Mouse (Mus musculus) thymus, adult 2 months (tissue): ENCODE data around the gene Piwil4. TPM values are rescaled to one million over a fixed set of nuclear protein-coding genes. Genes with fewer than 3 reads are reported as not detected.

Experiments
- DNase-seq: peaks from one replicate; pipeline ENCODE4 v3.0.0; 2021
- H3K27ac ChIP-seq: fragments of 200-500 bp; 2 replicates; pipeline ENCODE4 v1.5.1; 2012; ENCODE audit warnings: low read length, control low read depth; ENCODE audit not compliant: control insufficient read depth, insufficient read depth
- H3K27me3 ChIP-seq: fragments of 200-500 bp; 2 replicates; pipeline ENCODE4 v1.6.1; 2012; ENCODE audit warnings: mild to moderate bottlenecking, low read length, moderate library complexity, mixed read lengths; ENCODE audit not compliant: control insufficient read depth, insufficient read depth
- H3K36me3 ChIP-seq: fragments of 200-500 bp; 2 replicates; pipeline ENCODE4 v1.6.1; 2012; ENCODE audit warnings: mild to moderate bottlenecking, low read length, moderate library complexity; ENCODE audit not compliant: control insufficient read depth, insufficient read depth
- H3K4me1 ChIP-seq: fragments of 200-500 bp; replicated peaks from 2 replicates; pipeline ENCODE4 v1.6.1; 2012; ENCODE audit warnings: low read length; ENCODE audit not compliant: control insufficient read depth, insufficient read depth
- H3K4me3 ChIP-seq: fragments of 200-500 bp; 2 replicates; pipeline ENCODE4 v1.5.1; 2012; ENCODE audit warnings: mild to moderate bottlenecking, low read length, control low read depth, moderate library complexity; ENCODE audit not compliant: control insufficient read depth, insufficient read depth
- CTCF ChIP-seq: fragments of 200-500 bp; IDR thresholded peaks from 2 replicates; pipeline ENCODE4 v1.5.1; 2012; ENCODE audit warnings: mild to moderate bottlenecking, control low read depth, low read length, moderate library complexity, borderline replicate concordance; ENCODE audit not compliant: control insufficient read depth, poor library complexity, insufficient read depth; ENCODE audit errors: extremely low read depth
- POLR2A ChIP-seq: fragments of 200-500 bp; IDR thresholded peaks from 2 replicates; pipeline ENCODE4 v1.6.1; 2012; ENCODE audit warnings: mild to moderate bottlenecking, low read length, control low read depth, moderate library complexity; ENCODE audit not compliant: control insufficient read depth, poor library complexity, insufficient read depth; ENCODE audit errors: extremely low read depth
- WGBS: fragments of 180-500 bp; shearing (Covaris S2); methylation state at CpG from one replicate; pipeline ENCODE4 v1.1.7; 2018; 5-methylcytosine and 5-hydroxymethylcytosine counted together
- polyA plus RNA-seq: library from polyadenylated mRNA; depleted of rRNA; stranded (reverse); fragments of >200 nt; gene quantifications from 2 replicates; pipeline ENCODE4 v1.2.3, GENCODE M21; 2012

Gene Piwil4
- polyA plus RNA-seq, 1 experiment, result 1.0 TPM

DNA sequence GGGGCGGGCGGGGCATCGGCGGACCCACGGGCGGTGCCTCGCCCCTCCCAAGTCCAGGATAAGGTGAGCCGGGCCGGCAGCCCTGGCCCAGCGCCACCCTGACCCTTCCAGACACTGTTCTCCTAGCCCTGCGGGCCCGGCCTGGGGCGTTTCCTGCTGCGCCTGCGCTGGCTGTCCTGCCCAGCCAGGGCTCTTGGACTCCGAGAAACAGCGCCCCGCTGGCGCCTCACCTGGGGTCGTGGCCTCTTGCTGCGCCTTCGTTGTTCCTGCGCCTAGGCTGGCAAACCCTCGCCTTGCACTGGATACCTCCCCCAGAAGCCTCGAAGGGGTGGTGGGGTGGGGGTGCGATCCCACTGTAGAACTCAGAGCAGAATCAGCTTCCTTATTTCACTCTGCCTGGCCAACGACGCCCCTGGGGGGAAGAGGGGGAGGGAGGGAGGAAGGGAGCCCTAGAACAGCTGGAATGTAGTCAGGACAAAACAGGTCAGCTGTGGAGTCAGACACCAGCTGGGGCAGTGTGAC is 11.5 kb upstream of the Piwil4 start, which contains the start of gene Fut4:
TSS of gene Fut4 (minus strand) at position 393 of the 522 bp plus-strand sequence.
- Histone ChIP-seq H3K4me1 (peaks cover 15% of the 10 kb centered on the region), H3K36me3 (no peaks in the 10 kb centered on the region), H3K27me3 (no peaks in the 10 kb centered on the region; the same call in 1 of the 2 replicates), H3K4me3 (peak within 1 kb of the TSS; percentile 47), H3K27ac (no peak within 1 kb of the TSS)
- WGBS, result 1% methylated on average over 28 of the region's 28 CpGs
- TF ChIP-seq CTCF, result no peak
- TF ChIP-seq POLR2A, result no peak
- peak; percentile 48 for DNase-seq

DNA sequence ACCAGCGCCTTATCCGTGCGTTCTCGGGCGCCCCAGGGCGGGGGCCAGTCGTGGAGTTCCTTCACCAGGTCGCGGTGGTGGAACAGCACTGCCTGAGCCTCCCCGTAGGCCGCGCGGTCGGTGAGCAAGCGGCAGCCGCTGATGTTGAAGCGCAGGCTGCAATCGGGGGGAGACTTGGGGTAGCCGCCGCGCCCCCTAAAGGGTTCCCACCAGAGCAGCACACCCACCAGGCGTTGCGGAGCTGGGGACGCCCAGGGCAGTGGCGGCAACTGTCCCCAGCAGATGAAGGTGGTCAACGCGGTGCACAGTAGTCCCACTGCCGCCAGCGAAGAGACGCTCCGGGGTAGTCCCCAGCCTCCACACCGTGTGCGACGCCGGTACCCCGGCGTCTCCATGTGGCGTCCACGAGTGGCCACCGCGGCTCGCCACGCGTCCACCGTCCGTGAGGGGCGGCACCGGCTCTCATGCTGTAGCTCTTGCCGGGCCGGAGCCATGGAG is 11.0 kb upstream of the Piwil4 start:
- H3K4me1 ChIP-seq, result peaks cover 15% of the 10 kb centered on the region
- TF ChIP-seq POLR2A (no peak), CTCF (no peak)
- no peaks in the 10 kb centered on the region for H3K36me3 ChIP-seq
- no peaks in the 10 kb centered on the region; the same call in 1 of the 2 replicates for H3K27me3 ChIP-seq
- 1% methylated on average over 50 of the region's 50 CpGs for WGBS
- H3K27ac ChIP-seq, result no peak overlapping the region
- H3K4me3 ChIP-seq, result peak overlapping the region; percentile 47
- peak; percentile 34 for DNase-seq

GRCm38 (mm10) chr9:14750901-14751502 is 10.5 kb upstream of the Piwil4 start:
- TF ChIP-seq CTCF, result no peak
- peak; percentile 17; the same call in 1 of the 2 replicates for TF ChIP-seq POLR2A
- no peak overlapping the region for H3K27ac ChIP-seq
- DNase-seq, result no peak
- peaks cover 15% of the 10 kb centered on the region for H3K4me1 ChIP-seq
- H3K36me3 ChIP-seq, result no peaks in the 10 kb centered on the region
- H3K4me3 ChIP-seq, result peak overlapping the region; percentile 47
- H3K27me3 ChIP-seq, result no peaks in the 10 kb centered on the region; the same call in 1 of the 2 replicates
- WGBS, result 79% methylated on average over 42 of the region's 42 CpGs

DNA sequence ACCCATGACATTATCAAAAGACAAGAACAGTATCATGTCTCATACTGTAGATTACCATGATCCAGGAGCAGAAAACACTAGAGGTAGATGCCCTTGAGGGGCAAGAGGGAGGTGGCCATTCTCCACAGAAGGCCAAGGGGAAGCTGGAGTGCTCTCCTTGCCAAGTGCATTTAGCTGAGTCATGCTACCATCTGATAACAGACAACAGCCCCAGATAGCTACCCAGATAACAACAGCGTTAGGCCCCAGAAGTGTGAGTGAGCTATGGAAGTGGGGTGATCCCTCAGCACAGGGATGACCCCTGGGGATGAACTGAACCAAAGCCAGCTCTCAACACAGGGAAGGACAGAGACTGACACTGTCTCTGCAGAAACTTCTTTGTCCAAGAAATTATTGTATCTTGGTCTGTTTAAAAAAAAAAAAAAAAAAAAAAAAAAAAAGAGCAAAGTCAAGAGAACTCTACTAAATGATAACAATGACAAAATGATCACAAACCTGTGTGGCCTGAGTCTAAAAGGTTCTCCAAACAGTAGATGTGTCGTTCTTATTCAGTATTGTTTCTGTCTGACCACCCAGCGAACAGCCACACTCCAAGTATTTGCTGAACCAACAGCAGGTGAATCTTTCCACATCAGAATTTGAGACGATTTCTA is 909 bp downstream of the Piwil4 start:
- 64% methylated on average over 4 of the region's 4 CpGs for WGBS

GRCm38 (mm10) chr9:14730941-14731541 is 9.5 kb downstream of the Piwil4 start:
- Histone ChIP-seq H3K4me3 (no peak overlapping the region), H3K27me3 (no peaks in the 10 kb centered on the region), H3K36me3 (no peaks in the 10 kb centered on the region), H3K27ac (no peak overlapping the region), H3K4me1 (peaks cover 6% of the 10 kb centered on the region; the same call in 1 of the 2 replicates)
- WGBS, result 55% methylated on average over 9 of the region's 9 CpGs
- TF ChIP-seq CTCF (no peak), POLR2A (no peak)
- DNase-seq, result peak; percentile 21

More for the DNA sequence above, 909 bp downstream of the Piwil4 start:
- no peak for TF ChIP-seq CTCF
- TF ChIP-seq POLR2A, result no peak
- DNase-seq, result no peak
- Histone ChIP-seq H3K27me3 (no peaks in the 10 kb centered on the region), H3K27ac (no peak overlapping the region), H3K4me3 (no peak overlapping the region), H3K4me1 (no peaks in the 10 kb centered on the region), H3K36me3 (no peaks in the 10 kb centered on the region)

DNA sequence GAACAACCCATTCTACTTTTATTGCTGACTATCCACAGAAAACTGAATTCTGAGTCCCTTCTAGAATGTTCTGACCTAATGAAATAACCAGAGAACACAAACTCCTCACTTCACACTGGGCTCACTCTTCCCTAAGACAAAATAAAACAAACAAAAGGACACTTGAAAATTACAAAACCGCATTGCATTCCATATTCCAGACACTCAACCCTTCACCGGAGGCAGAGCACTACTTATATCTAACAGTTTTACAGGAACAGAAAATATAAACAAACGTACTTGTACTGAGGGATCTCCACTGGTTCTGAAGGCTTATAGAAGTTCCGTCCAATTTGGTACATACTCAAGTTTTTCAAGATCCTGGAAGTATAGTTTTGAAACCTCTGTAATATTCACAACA is 12.2 kb downstream of the Piwil4 start:
- Histone ChIP-seq H3K27ac (no peak overlapping the region), H3K4me1 (peaks cover 6% of the 10 kb centered on the region; the same call in 1 of the 2 replicates), H3K4me3 (no peak overlapping the region), H3K36me3 (no peaks in the 10 kb centered on the region), H3K27me3 (no peaks in the 10 kb centered on the region)
- 95% methylated on average over 4 of the region's 4 CpGs for WGBS
- TF ChIP-seq POLR2A (no peak), CTCF (no peak)
- DNase-seq, result no peak
